Mouse (Mus musculus): ENCODE measurements around the gene Osbp2. TPM values are rescaled to one million over a fixed set of nuclear protein-coding genes. Genes with fewer than 3 reads are reported as not detected.
A peak's percentile ranks its signal among the peaks of the same experiment; 100 is the strongest.

Osbp2 gene
- polyA plus RNA-seq, 1 experiment = 0.52 TPM

DNA sequence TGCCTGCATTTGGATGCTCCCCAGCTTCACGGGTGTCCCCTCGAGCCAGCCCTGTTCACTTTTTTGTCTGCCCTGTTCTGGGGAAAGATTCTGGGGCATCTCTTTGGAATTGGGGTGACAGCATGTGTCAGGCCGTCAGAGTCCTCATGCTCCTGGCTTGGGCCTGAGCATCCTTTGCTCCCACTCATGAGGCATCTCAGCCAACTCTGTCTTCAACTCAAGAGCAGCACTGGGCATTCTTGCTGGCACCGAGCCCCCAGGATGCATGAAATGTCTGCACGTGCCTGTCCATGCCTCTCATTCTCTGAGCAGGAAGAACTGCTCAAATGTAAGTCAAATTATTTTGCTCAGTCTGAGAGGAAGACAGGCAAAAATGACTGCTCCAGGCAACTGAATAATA is 139.0 kb downstream of the Osbp2 start:
- no peaks in the 10 kb centered on the region for H3K4me1 ChIP-seq (ENCODE audit: control insufficient read depth, insufficient read depth, insufficient read length, low read length)
- WGBS = 64% methylated on average over 5 of the region's 5 CpGs
- TF ChIP-seq CTCF (IDR thresholded peaks at IDR 0.05; ENCODE audit: extremely low read depth, insufficient read length, insufficient replicate concordance, low read depth, low read length) = no peak
- no peak for TF ChIP-seq POLR2A (IDR thresholded peaks at IDR 0.05; ENCODE audit: low read depth, low read length)
- no peak overlapping the region for H3K4me3 ChIP-seq (ENCODE audit: low read depth, low read length)
- no peak overlapping the region for H3K27ac ChIP-seq (ENCODE audit: insufficient read depth, low read depth, low read length)
- H3K27me3 ChIP-seq (ENCODE audit: control insufficient read depth, insufficient read depth, low read length) = no peaks in the 10 kb centered on the region
- no peaks in the 10 kb centered on the region for H3K36me3 ChIP-seq (ENCODE audit: control insufficient read depth, insufficient read depth, low read length)

DNA sequence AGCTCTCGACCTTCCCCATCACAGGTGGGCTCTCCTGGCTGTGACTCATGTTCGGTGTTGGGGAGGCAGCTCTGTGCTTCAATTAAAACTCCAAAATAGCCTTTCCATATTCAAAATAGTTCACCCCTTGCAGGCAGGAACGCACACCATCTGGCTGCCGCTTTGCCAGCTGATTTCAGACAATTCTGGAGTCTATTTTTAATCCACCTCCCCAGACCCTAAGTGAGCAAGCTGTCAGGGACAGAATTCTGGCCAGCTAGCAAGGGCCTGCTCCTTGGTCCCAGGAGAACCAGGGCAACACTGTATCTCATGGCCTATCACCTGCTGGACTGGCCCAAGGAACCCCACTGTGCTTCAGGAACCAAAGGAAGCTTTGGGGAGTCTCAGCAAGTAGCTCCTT is 139.8 kb downstream of the Osbp2 start:
- no peak overlapping the region for H3K4me3 ChIP-seq (ENCODE audit: low read depth, low read length)
- H3K27me3 ChIP-seq (ENCODE audit: control insufficient read depth, insufficient read depth, low read length) = no peaks in the 10 kb centered on the region
- H3K27ac ChIP-seq (ENCODE audit: insufficient read depth, low read depth, low read length) = no peak overlapping the region
- no peaks in the 10 kb centered on the region for H3K36me3 ChIP-seq (ENCODE audit: control insufficient read depth, insufficient read depth, low read length)
- TF ChIP-seq CTCF (IDR thresholded peaks at IDR 0.05; ENCODE audit: extremely low read depth, insufficient read length, insufficient replicate concordance, low read depth, low read length) = no peak
- TF ChIP-seq POLR2A (IDR thresholded peaks at IDR 0.05; ENCODE audit: low read depth, low read length) = no peak
- no peaks in the 10 kb centered on the region for H3K4me1 ChIP-seq (ENCODE audit: control insufficient read depth, insufficient read depth, insufficient read length, low read length)
- WGBS = 77% methylated on average over 4 of the region's 4 CpGs

DNA sequence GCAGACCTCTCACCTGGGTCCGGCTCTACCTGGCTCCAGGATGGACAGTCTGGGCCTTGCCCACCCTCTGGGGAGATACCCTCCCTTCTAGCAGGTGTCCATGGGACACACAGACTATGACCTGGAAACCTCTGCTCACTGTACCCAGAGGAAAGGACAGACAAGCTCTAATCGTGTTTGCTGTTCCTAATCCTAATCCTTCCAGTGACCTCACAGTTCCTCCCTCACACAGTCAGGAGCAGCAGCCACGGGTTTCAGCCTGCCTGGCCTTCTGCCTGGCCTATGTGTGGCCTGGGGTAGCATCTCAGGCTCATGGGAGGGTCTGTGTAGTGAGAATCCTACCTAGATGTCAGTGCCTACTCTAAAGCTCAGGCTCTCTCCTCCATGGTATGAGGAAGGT is 140.8 kb downstream of the Osbp2 start:
- H3K4me3 ChIP-seq (ENCODE audit: low read depth, low read length) = no peak overlapping the region
- H3K27me3 ChIP-seq (ENCODE audit: control insufficient read depth, insufficient read depth, low read length) = no peaks in the 10 kb centered on the region
- no peak overlapping the region for H3K27ac ChIP-seq (ENCODE audit: insufficient read depth, low read depth, low read length)
- 37% methylated on average over 3 of the region's 3 CpGs for WGBS
- TF ChIP-seq POLR2A (IDR thresholded peaks at IDR 0.05; ENCODE audit: low read depth, low read length) = no peak
- TF ChIP-seq CTCF (IDR thresholded peaks at IDR 0.05; ENCODE audit: extremely low read depth, insufficient read length, insufficient replicate concordance, low read depth, low read length) = no peak
- no peaks in the 10 kb centered on the region for H3K4me1 ChIP-seq (ENCODE audit: control insufficient read depth, insufficient read depth, insufficient read length, low read length)
- H3K36me3 ChIP-seq (ENCODE audit: control insufficient read depth, insufficient read depth, low read length) = no peaks in the 10 kb centered on the region

DNA sequence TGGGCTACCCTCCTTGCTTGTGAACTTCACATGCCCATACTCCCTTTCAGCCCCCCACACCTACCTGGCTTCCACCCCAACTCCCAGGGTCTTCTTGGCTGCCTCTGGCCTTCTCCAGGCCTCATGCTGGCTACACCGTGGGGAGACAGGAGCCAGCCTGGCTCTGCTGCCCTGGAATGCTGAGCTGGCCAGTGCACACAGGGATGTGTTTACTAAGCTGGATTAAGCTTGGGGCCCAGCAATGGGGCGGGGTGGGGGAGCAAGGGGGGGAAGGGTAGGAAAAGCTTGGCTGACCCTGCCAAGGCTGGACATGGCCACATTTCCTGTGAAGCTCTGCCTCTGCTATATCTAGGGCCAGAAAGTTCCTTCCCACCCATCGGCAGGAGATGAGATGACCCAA is 141.7 kb downstream of the Osbp2 start:
- H3K27ac ChIP-seq (ENCODE audit: insufficient read depth, low read depth, low read length) = no peak overlapping the region
- WGBS = 43% methylated on average over 3 of the region's 3 CpGs
- no peaks in the 10 kb centered on the region for H3K36me3 ChIP-seq (ENCODE audit: control insufficient read depth, insufficient read depth, low read length)
- H3K4me3 ChIP-seq (ENCODE audit: low read depth, low read length) = no peak overlapping the region
- H3K27me3 ChIP-seq (ENCODE audit: control insufficient read depth, insufficient read depth, low read length) = no peaks in the 10 kb centered on the region
- no peaks in the 10 kb centered on the region for H3K4me1 ChIP-seq (ENCODE audit: control insufficient read depth, insufficient read depth, insufficient read length, low read length)
- TF ChIP-seq CTCF (IDR thresholded peaks at IDR 0.05; ENCODE audit: extremely low read depth, insufficient read length, insufficient replicate concordance, low read depth, low read length) (no peak), POLR2A (IDR thresholded peaks at IDR 0.05; ENCODE audit: low read depth, low read length) (no peak)

DNA sequence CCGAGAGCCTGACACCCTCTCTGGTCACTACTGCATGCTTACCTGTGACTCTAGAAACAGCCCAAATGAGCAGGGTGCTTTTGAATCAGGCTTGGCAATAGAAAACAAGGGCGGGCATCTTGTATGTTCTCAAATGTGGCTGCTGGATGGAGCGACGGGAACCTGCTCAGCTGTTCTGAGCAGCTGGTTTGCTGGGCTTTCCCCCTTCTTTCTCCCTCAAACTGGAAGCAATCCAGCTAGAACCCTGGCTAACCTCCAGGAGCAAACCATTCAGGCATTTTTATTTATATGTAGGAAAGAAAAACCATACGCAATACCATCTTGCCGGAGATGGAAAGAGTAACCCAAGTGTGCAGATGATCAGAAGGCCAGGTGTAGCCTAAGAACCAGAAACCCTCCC is 147.0 kb downstream of the Osbp2 start:
- Histone ChIP-seq H3K27ac (ENCODE audit: insufficient read depth, low read depth, low read length) (no peak overlapping the region), H3K4me1 (ENCODE audit: control insufficient read depth, insufficient read depth, insufficient read length, low read length) (no peaks in the 10 kb centered on the region), H3K27me3 (ENCODE audit: control insufficient read depth, insufficient read depth, low read length) (no peaks in the 10 kb centered on the region), H3K36me3 (ENCODE audit: control insufficient read depth, insufficient read depth, low read length) (no peaks in the 10 kb centered on the region), H3K4me3 (ENCODE audit: low read depth, low read length) (no peak overlapping the region)
- TF ChIP-seq POLR2A (IDR thresholded peaks at IDR 0.05; ENCODE audit: low read depth, low read length) = no peak
- no peak for TF ChIP-seq CTCF (IDR thresholded peaks at IDR 0.05; ENCODE audit: extremely low read depth, insufficient read length, insufficient replicate concordance, low read depth, low read length)
- 65% methylated on average over 6 of the region's 6 CpGs for WGBS

DNA sequence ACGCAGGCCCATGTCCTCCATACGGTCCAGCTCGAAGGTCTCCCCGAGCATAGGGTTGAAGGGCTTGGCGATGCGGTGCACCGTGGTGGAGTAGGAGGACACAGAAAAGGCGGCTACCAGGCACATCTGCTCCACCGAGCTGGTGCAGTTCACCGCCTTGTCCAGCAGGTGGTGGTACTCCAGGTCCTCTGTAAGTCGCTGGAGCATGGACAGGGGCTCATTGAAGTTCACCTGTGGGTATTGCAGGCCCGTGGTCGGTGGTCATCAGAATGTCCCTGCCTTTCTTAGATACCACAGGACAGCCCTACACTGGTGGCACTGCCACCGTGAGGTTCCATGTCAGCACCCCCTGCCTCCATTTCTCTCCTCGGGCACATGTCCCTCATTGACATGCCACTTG is 149.2 kb downstream of the Osbp2 start:
- Histone ChIP-seq H3K27me3 (ENCODE audit: control insufficient read depth, insufficient read depth, low read length) (no peaks in the 10 kb centered on the region), H3K27ac (ENCODE audit: insufficient read depth, low read depth, low read length) (no peak overlapping the region), H3K4me1 (ENCODE audit: control insufficient read depth, insufficient read depth, insufficient read length, low read length) (no peaks in the 10 kb centered on the region), H3K4me3 (ENCODE audit: low read depth, low read length) (no peak overlapping the region), H3K36me3 (ENCODE audit: control insufficient read depth, insufficient read depth, low read length) (no peaks in the 10 kb centered on the region)
- WGBS = 29% methylated on average over 15 of the region's 15 CpGs
- TF ChIP-seq POLR2A (IDR thresholded peaks at IDR 0.05; ENCODE audit: low read depth, low read length) = no peak
- peak; percentile 66 for TF ChIP-seq CTCF (IDR thresholded peaks at IDR 0.05; ENCODE audit: extremely low read depth, insufficient read length, insufficient replicate concordance, low read depth, low read length)

DNA sequence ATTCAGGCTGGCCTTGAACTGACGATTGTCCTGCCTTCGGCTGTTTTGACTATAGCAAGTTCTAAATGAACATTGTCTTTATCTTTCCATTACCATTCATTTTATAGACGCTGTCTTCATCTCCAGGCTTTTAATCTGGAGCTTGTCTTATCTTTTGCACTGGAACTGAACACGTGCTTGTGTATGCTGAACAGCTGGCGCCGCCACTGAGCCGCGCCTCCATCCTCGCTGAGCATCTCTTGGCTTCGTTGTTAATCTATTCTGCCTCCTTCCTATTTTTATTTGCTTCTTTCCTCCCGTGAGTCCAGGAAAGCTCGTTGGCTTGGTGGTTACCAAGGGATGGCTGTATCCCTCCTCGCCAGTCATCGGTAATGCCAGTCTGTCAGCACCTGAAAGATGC is 153.5 kb downstream of the Osbp2 start:
- H3K36me3 ChIP-seq (ENCODE audit: control insufficient read depth, insufficient read depth, low read length) = no peaks in the 10 kb centered on the region
- H3K27ac ChIP-seq (ENCODE audit: insufficient read depth, low read depth, low read length) = no peak overlapping the region
- no peaks in the 10 kb centered on the region for H3K4me1 ChIP-seq (ENCODE audit: control insufficient read depth, insufficient read depth, insufficient read length, low read length)
- 46% methylated on average over 14 of the region's 14 CpGs for WGBS
- H3K27me3 ChIP-seq (ENCODE audit: control insufficient read depth, insufficient read depth, low read length) = no peaks in the 10 kb centered on the region
- H3K4me3 ChIP-seq (ENCODE audit: low read depth, low read length) = no peak overlapping the region
- TF ChIP-seq CTCF (IDR thresholded peaks at IDR 0.05; ENCODE audit: extremely low read depth, insufficient read length, insufficient replicate concordance, low read depth, low read length) = no peak
- no peak for TF ChIP-seq POLR2A (IDR thresholded peaks at IDR 0.05; ENCODE audit: low read depth, low read length)

DNA sequence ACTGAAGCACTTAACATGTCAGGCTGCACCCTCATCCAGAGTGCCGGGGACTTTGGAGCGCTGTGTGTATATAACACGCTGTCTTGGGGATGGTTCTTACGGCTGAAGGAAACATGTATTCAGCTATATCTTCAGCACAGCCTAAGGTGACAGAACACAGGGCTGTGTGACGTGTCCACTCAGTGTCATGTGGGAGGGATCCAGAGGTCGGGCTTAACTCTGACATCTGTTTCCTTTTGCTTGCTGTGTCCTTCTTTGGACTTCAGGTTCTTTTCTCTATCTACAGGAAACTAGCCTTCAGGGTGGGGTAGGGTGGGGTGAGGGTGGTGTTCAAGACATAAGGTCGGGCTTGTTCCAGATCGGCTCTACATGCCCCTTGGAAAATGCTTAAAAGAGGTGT is 156.6 kb downstream of the Osbp2 start:
- Histone ChIP-seq H3K27me3 (ENCODE audit: control insufficient read depth, insufficient read depth, low read length) (no peaks in the 10 kb centered on the region), H3K4me3 (ENCODE audit: low read depth, low read length) (no peak overlapping the region), H3K36me3 (ENCODE audit: control insufficient read depth, insufficient read depth, low read length) (no peaks in the 10 kb centered on the region), H3K4me1 (ENCODE audit: control insufficient read depth, insufficient read depth, insufficient read length, low read length) (no peaks in the 10 kb centered on the region; the same call in 1 of the 2 replicates), H3K27ac (ENCODE audit: insufficient read depth, low read depth, low read length) (no peak overlapping the region)
- 73% methylated on average over 8 of the region's 8 CpGs for WGBS
- TF ChIP-seq POLR2A (IDR thresholded peaks at IDR 0.05; ENCODE audit: low read depth, low read length) = no peak
- no peak for TF ChIP-seq CTCF (IDR thresholded peaks at IDR 0.05; ENCODE audit: extremely low read depth, insufficient read length, insufficient replicate concordance, low read depth, low read length)

Measured in small intestine, adult 2 months (tissue).